Mouse (Mus musculus) cerebellum, adult 8-10 months (tissue): Measurements from ENCODE around the gene Tlx2.

ENCODE experiments used
- DNase-seq: peaks from one replicate; pipeline ENCODE4 v3.0.0; 2022

Tlx2 gene

GRCm38 (mm10) chr6:83070247-83070310 is at the start of gene Tlx2:
Gene Tlx2, minus strand, starts transcription at chr6:83070293.
- DNase-seq, result no peak

- DNase-seq, result peak; percentile 50
Observed at GRCm38 (mm10) chr6:83119734-83120051, 49.6 kb upstream of the Tlx2 start.

GRCm38 (mm10) chr6:83118825-83119733 is 49.0 kb upstream of the Tlx2 start:
- no peak for DNase-seq

- DNase-seq, result no peak
Observed at GRCm38 (mm10) chr6:83118369-83118768, 48.3 kb upstream of the Tlx2 start.

- no peak for DNase-seq
Observed at GRCm38 (mm10) chr6:83117616-83118015, 47.5 kb upstream of the Tlx2 start.

GRCm38 (mm10) chr6:83117165-83117438 is 47.0 kb upstream of the Tlx2 start:
- DNase-seq, result no peak

GRCm38 (mm10) chr6:83116373-83117164 is 46.5 kb upstream of the Tlx2 start:
- no peak for DNase-seq

- no peak for DNase-seq
Observed at GRCm38 (mm10) chr6:83115682-83116372, 45.7 kb upstream of the Tlx2 start.

GRCm38 (mm10) chr6:83115011-83115671 is 45.0 kb upstream of the Tlx2 start, which contains the start of gene Mogs:
Gene Mogs, plus strand, starts transcription at chr6:83115496.
- DNase-seq, result peak; percentile 88

- DNase-seq, result no peak
Observed at GRCm38 (mm10) chr6:83111510-83112136, 41.5 kb upstream of the Tlx2 start.

GRCm38 (mm10) chr6:83108762-83109668 is 38.9 kb upstream of the Tlx2 start, which contains the start of gene Mrpl53:
Gene Mrpl53, plus strand, starts transcription at chr6:83109040.
- peak; percentile 85 for DNase-seq

- DNase-seq, result peak; percentile 70
Observed at GRCm38 (mm10) chr6:83107566-83108400, 37.7 kb upstream of the Tlx2 start.

- DNase-seq, result no peak
Observed at GRCm38 (mm10) chr6:83104158-83104557, 34.1 kb upstream of the Tlx2 start.

GRCm38 (mm10) chr6:83103130-83103650 is 33.1 kb upstream of the Tlx2 start:
- no peak for DNase-seq

- no peak for DNase-seq
Observed at GRCm38 (mm10) chr6:83101688-83102556, 31.8 kb upstream of the Tlx2 start.

- peak; percentile 87 for DNase-seq
Observed at GRCm38 (mm10) chr6:83101316-83101687, 31.2 kb upstream of the Tlx2 start, which contains the start of the genes Ccdc142 and Gm42688. Gene Ccdc142, plus strand, starts transcription at chr6:83101601. Gene Gm42688, plus strand, starts transcription at chr6:83101617.

- DNase-seq, result no peak
Observed at GRCm38 (mm10) chr6:83098411-83098810, 28.3 kb upstream of the Tlx2 start.

GRCm38 (mm10) chr6:83095968-83096367 is 25.9 kb upstream of the Tlx2 start:
- no peak for DNase-seq

- no peak for DNase-seq
Observed at GRCm38 (mm10) chr6:83092416-83093127, 22.5 kb upstream of the Tlx2 start.
